In the genomic region with DNA sequence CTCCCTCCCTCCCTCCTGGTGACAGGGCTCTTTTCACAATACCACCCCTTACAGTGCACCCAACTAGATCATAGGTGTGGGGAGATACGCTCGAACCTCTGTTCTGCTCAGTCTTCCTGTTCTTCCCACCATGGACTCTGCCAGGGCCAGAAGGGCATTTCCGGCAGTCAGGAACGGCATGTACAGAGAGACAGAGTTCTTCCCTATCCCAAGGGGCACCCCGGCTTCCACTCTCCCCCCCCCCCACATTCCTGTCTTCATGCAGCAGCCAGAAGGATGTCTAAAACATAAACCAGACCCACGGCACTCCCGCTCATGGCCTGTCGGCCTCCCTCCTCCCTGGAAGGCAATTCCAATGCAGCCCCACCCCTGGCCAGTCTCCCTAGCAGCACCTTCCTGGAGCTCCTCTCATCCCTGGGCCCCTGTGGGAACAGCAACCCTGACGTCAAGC, we compare ENCODE assay signal across 10 mouse cellular contexts.
DNase-seq lines count a peak whose midpoint lies in the region; ATAC-seq lines count a peak whose summit lies in the region.
"Had no signal": no experiment of that assay in that cellular context is flagged by ENCODE, and none has a peak within 500 bp of the region (broad histone marks: within the 10 kb centered on the region; RNA-seq: fewer than 3 reads in every experiment).

No protein-coding gene starts in this region.

- no peaks in the 10 kb centered on the region for H3K27me3 ChIP-seq in liver, embryonic 11.5 days (replicated peaks; ENCODE audit: control insufficient read depth, insufficient read depth, low read length)
- no peaks in the 10 kb centered on the region for H3K27me3 ChIP-seq in limb, embryonic 10.5 days (ENCODE audit: low read depth, poor library complexity, severe bottlenecking)
- H3K27me3 ChIP-seq in stomach, embryonic 15.5 days (replicated peaks), result no peaks in the 10 kb centered on the region

- WGBS in liver, embryonic 11.5 days, result 67% methylated on average over 9 of the region's 9 CpGs
- WGBS in limb, embryonic 10.5 days, result 68% methylated on average over 9 of the region's 9 CpGs
- WGBS in stomach, embryonic 15.5 days, result 30% methylated on average over 9 of the region's 9 CpGs

- H3K9ac ChIP-seq in liver, embryonic 11.5 days (ENCODE audit: low read depth, low read length), result no peak overlapping the region
- no peak overlapping the region for H3K9ac ChIP-seq in stomach, embryonic 15.5 days

- H3K4me1 ChIP-seq in liver, embryonic 11.5 days (replicated peaks; ENCODE audit: control insufficient read depth, insufficient read depth, low read length), result 0 out of 2 replicates have a peak, but pooled peaks cover 5% of the 10 kb centered on the region
- peaks cover 13% of the 10 kb centered on the region for H3K4me1 ChIP-seq in limb, embryonic 10.5 days
- H3K4me1 ChIP-seq in stomach, embryonic 15.5 days, result peaks cover 17% of the 10 kb centered on the region

- H3K4me2 ChIP-seq in liver, embryonic 11.5 days, result no peak overlapping the region
- H3K4me2 ChIP-seq in stomach, embryonic 15.5 days, result no peak overlapping the region

- H3K9me3 ChIP-seq in liver, embryonic 11.5 days (ENCODE audit: control insufficient read depth, low read length), result no peaks in the 10 kb centered on the region
- no peaks in the 10 kb centered on the region for H3K9me3 ChIP-seq in limb, embryonic 10.5 days (replicated peaks)
- no peaks in the 10 kb centered on the region for H3K9me3 ChIP-seq in stomach, embryonic 15.5 days

- ATAC-seq in liver, embryonic 11.5 days (replicated peaks; ENCODE audit: low FRiP score), result no peak
- ATAC-seq in stomach, embryonic 15.5 days (ENCODE audit: insufficient read depth, low FRiP score, low read depth), result peak; percentile 70
- no peak for ATAC-seq in megakaryocyte-erythroid progenitor cell, adult 5-6 weeks (replicated peaks; ENCODE audit: low FRiP score, low TSS enrichment, poor library complexity, severe bottlenecking)

- DNase-seq in liver, result peak; percentile 54
- DNase-seq in liver, embryonic 11.5 days (ENCODE audit: low spot score), result no peak
- peak; percentile 41 to 45 for DNase-seq in heart, postnatal 10 days
- DNase-seq in limb, embryonic 10.5 days (ENCODE audit: low spot score), result no peak
- no peak for DNase-seq in frontal cortex, postnatal 36 days (ENCODE audit: low spot score in 2 of 2)
- no peak for DNase-seq in embryo, embryonic 10.5 days (ENCODE audit: low spot score)

- no peak overlapping the region; the same call in 1 of the 2 replicates for H3K27ac ChIP-seq in liver, embryonic 11.5 days (ENCODE audit: low read depth, low read length)
- H3K27ac ChIP-seq in limb, embryonic 10.5 days, result peak overlapping the region; percentile 17; the same call in 1 of the 2 replicates
- H3K27ac ChIP-seq in stomach, embryonic 15.5 days, result peak overlapping the region; percentile 38; the same call in 1 of the 2 replicates
- H3K27ac ChIP-seq: hindbrain, embryonic 10.5 days had no signal

- H3K4me3 ChIP-seq in liver, embryonic 11.5 days (ENCODE audit: low read depth, low read length), result no peak overlapping the region
- no peak overlapping the region for H3K4me3 ChIP-seq in limb, embryonic 10.5 days
- H3K4me3 ChIP-seq in stomach, embryonic 15.5 days (replicated peaks), result no peak overlapping the region
- H3K4me3 ChIP-seq: erythroblast, embryonic 14.5 days; hindbrain, embryonic 10.5 days had no signal

- intact Hi-C loops in heart, postnatal 10 days (cut with DNase I), result loop anchor here (5.0 kb wide), 1 partner anchor 62 kb away; no protein-coding TSS in a partner anchor

- H3K36me3 ChIP-seq in liver, embryonic 11.5 days (ENCODE audit: control insufficient read depth, insufficient read depth, low read length), result no peaks in the 10 kb centered on the region
- no peaks in the 10 kb centered on the region for H3K36me3 ChIP-seq in limb, embryonic 10.5 days
- no peaks in the 10 kb centered on the region for H3K36me3 ChIP-seq in stomach, embryonic 15.5 days
- H3K36me3 ChIP-seq: hindbrain, embryonic 10.5 days had no signal

Comparison
In these comparisons a context has a peak if more than half of its experiments do, and no peak if none do; other contexts are left out.
1. DNase-seq: peak in liver (single experiment) and heart, postnatal 10 days (2 of 2); none in liver, embryonic 11.5 days (single experiment), limb, embryonic 10.5 days (single experiment), frontal cortex, postnatal 36 days (0 of 2) and embryo, embryonic 10.5 days (single experiment).